In the genomic region with DNA sequence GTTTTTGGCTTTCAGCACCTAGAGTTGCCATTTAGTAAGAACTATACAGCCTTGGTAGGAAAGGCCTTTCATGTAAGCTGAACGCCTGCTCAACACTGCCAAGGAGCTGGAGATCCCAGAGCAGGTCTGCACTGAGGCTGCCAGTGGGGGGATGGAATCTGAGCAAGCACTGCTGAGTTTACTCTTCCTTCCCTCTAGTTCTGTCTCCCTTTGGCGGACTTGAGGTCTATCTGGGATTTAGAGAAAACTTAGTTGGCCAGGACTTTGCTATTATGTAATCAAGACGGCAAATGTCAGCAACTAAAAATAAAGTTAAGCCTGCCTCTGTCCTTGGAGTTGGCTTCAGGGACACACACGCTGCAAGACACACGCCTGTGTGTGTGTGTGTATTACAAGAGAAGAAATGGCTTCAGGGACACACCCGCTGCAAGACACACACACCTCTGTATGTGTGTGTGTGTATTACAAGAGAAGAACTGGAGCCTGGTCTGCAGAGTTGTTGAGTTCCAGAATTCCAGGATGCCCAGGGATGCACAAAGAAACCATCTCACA, we compare ENCODE assay signal across 10 mouse cellular contexts. TPM values are rescaled to one million over a fixed set of nuclear protein-coding genes. Genes with fewer than 3 reads are reported as not detected.
DNase-seq lines count a peak whose midpoint lies in the region; ATAC-seq and TF ChIP-seq lines count a peak whose summit lies in the region.
"Had no signal": no experiment of that assay in that cellular context is flagged by ENCODE, and none has a peak within 500 bp of the region (broad histone marks: within the 10 kb centered on the region; RNA-seq: fewer than 3 reads in every experiment).

No protein-coding gene starts in this region.

- H3K9ac ChIP-seq in forebrain, embryonic 13.5 days: 0 out of 2 replicates have a peak overlapping the region, but pooled peaks have one; percentile 21
- no peak overlapping the region for H3K9ac ChIP-seq in forebrain, embryonic 11.5 days (ENCODE audit: low read length)
- H3K9ac ChIP-seq in liver, embryonic 14.5 days (replicated peaks): peak overlapping the region; percentile 94
- H3K9ac ChIP-seq: hindbrain, embryonic 12.5 days had no signal

- no peak overlapping the region; the same call in 1 of the 2 replicates for H3K4me2 ChIP-seq in forebrain, embryonic 13.5 days
- H3K4me2 ChIP-seq in forebrain, embryonic 11.5 days (ENCODE audit: low read depth, low read length, severe bottlenecking): no peak overlapping the region
- H3K4me2 ChIP-seq in liver, embryonic 14.5 days (ENCODE audit: low read depth): peak overlapping the region; percentile 99

- peaks cover 50% of the 10 kb centered on the region for H3K36me3 ChIP-seq in forebrain, embryonic 13.5 days (ENCODE audit: poor library complexity, severe bottlenecking)
- peaks cover 25% of the 10 kb centered on the region for H3K36me3 ChIP-seq in forebrain, embryonic 11.5 days (ENCODE audit: control insufficient read depth, insufficient read depth, low read length)
- peaks cover 64% of the 10 kb centered on the region for H3K36me3 ChIP-seq in G1E (replicated peaks)
- peaks cover 59% of the 10 kb centered on the region for H3K36me3 ChIP-seq in liver, embryonic 14.5 days (replicated peaks; ENCODE audit: control insufficient read depth, insufficient read depth, low read depth)

- no peak for TF ChIP-seq EP300 in liver, embryonic 14.5 days (IDR thresholded peaks at IDR 0.05; ENCODE audit: low read depth)

- no peak for ATAC-seq in forebrain, embryonic 13.5 days
- no peak for ATAC-seq in forebrain, embryonic 11.5 days (replicated peaks; ENCODE audit: low FRiP score)
- no peak for ATAC-seq in G1E (ENCODE audit: extremely low read depth, insufficient number of reproducible peaks, low FRiP score, poor library complexity, severe bottlenecking)
- no peak for ATAC-seq in liver, embryonic 14.5 days (ENCODE audit: insufficient read depth)

- no peak overlapping the region for H3K27ac ChIP-seq in forebrain, embryonic 13.5 days
- no peak overlapping the region for H3K27ac ChIP-seq in forebrain, embryonic 11.5 days (ENCODE audit: low read depth, low read length)
- H3K27ac ChIP-seq in liver, embryonic 14.5 days: peak overlapping the region; percentile 98
- H3K27ac ChIP-seq: hindbrain, embryonic 12.5 days had no signal

- DNase-seq in forebrain, embryonic 11.5 days (ENCODE audit: low spot score): no peak
- DNase-seq in G1E (ENCODE audit: low spot score): no peak
- peak; percentile 76 for DNase-seq in heart, adult 8-10 months (ENCODE audit: low spot score)
- DNase-seq in liver, embryonic 14.5 days (ENCODE audit: low read depth in 3 of 3, low spot score in 3 of 3): no peak
- DNase-seq in urinary bladder, postnatal 4 days (ENCODE audit: low spot score in 2 of 2): no peak
- DNase-seq in cerebellum, postnatal 25 days: no peak
- DNase-seq in left cerebral cortex, adult 18-20 months (ENCODE audit: low spot score in 2 of 2): no peak
- DNase-seq: B cell, adult 2 months had no signal

- H3K27me3 ChIP-seq in forebrain, embryonic 13.5 days: no peaks in the 10 kb centered on the region
- H3K27me3 ChIP-seq in forebrain, embryonic 11.5 days (ENCODE audit: control insufficient read depth, insufficient read depth, low read length): no peaks in the 10 kb centered on the region
- H3K27me3 ChIP-seq in G1E (ENCODE audit: insufficient read depth, low read length): no peaks in the 10 kb centered on the region
- H3K27me3 ChIP-seq in liver, embryonic 14.5 days (ENCODE audit: control insufficient read depth, insufficient read depth, low read length): no peaks in the 10 kb centered on the region
- H3K27me3 ChIP-seq: hindbrain, embryonic 12.5 days had no signal

- H3K9me3 ChIP-seq in forebrain, embryonic 13.5 days (replicated peaks): no peaks in the 10 kb centered on the region
- no peaks in the 10 kb centered on the region for H3K9me3 ChIP-seq in forebrain, embryonic 11.5 days (ENCODE audit: control insufficient read depth, low read length)
- H3K9me3 ChIP-seq in G1E (replicated peaks): no peaks in the 10 kb centered on the region
- H3K9me3 ChIP-seq in liver, embryonic 14.5 days (ENCODE audit: control insufficient read depth, low read length): no peaks in the 10 kb centered on the region
- H3K9me3 ChIP-seq: hindbrain, embryonic 12.5 days had no signal

- no peak for TF ChIP-seq CTCF in G1E (IDR thresholded peaks at IDR 0.05; ENCODE audit: low read depth, low read length)
- TF ChIP-seq CTCF in liver, embryonic 14.5 days (IDR thresholded peaks at IDR 0.05; ENCODE audit: low read depth): no peak

- H3K4me1 ChIP-seq in forebrain, embryonic 13.5 days: peaks cover 38% of the 10 kb centered on the region
- peaks cover 6% of the 10 kb centered on the region; the same call in 1 of the 2 replicates for H3K4me1 ChIP-seq in forebrain, embryonic 11.5 days (replicated peaks; ENCODE audit: control insufficient read depth, insufficient read depth, low read length)
- peaks cover 74% of the 10 kb centered on the region for H3K4me1 ChIP-seq in G1E (ENCODE audit: insufficient read depth, low read depth, low read length)
- H3K4me1 ChIP-seq in liver, embryonic 14.5 days (replicated peaks; ENCODE audit: control insufficient read depth in 2 of 2, insufficient read depth in 2 of 2, low read length in 1 of 2): peaks cover 19 to 23% of the 10 kb centered on the region in 2 experiments

- H3K4me3 ChIP-seq in forebrain, embryonic 13.5 days: no peak overlapping the region
- no peak overlapping the region for H3K4me3 ChIP-seq in forebrain, embryonic 11.5 days (ENCODE audit: low read depth, low read length)
- H3K4me3 ChIP-seq in G1E (ENCODE audit: low read depth, low read length): peak overlapping the region; percentile 81
- peak overlapping the region; percentile 35 to 78; a peak in 3 of 4 replicates for H3K4me3 ChIP-seq in liver, embryonic 14.5 days (ENCODE audit: insufficient read depth in 1 of 2, low read depth in 2 of 2, low read length in 2 of 2)
- H3K4me3 ChIP-seq: hindbrain, embryonic 12.5 days had no signal

- 85% methylated on average over 6 of the region's 6 CpGs for WGBS in forebrain, embryonic 13.5 days
- 87% methylated on average over 6 of the region's 6 CpGs for WGBS in forebrain, embryonic 11.5 days
- WGBS in liver, embryonic 14.5 days (ENCODE audit: insufficient replicate concordance): 71% methylated on average over 6 of the region's 6 CpGs

RNA-seq across cellular contexts. Expression of a gene that starts 4.2 kb away (rescaled TPM):
- 13.6 and 16.7 TPM in 2 replicates for polyA plus RNA-seq in forebrain, embryonic 13.5 days (2015; fragmentation: Nextera tagmentation; extraction: Ambion mirVana)
- polyA plus RNA-seq in forebrain, embryonic 11.5 days (2014; fragmentation: Nextera tagmentation; extraction: Ambion mirVana): 22.6 and 24.0 TPM in 2 replicates
- total RNA-seq in G1E (2014; fragmentation: Nextera tagmentation) (107 and 121 TPM in 2 replicates), G1E (2017) (4.1 and 6.6 TPM in 2 replicates)
- 239 and 302 TPM in 2 replicates for polyA plus RNA-seq in G1E (2012)
- total RNA-seq in heart, adult 8-10 months (2022): 10 to 100 TPM; 17.6 to 25.5 (median 19.5) TPM
- 9.7 and 11.0 TPM in 2 replicates for polyA plus RNA-seq in liver, embryonic 14.5 days (2012; rRNA removed)
- polyA plus RNA-seq in liver, embryonic 14.5 days (2014; fragmentation: Nextera tagmentation; extraction: Ambion mirVana): 5.6 and 6.2 TPM in 2 replicates
- 10 to 100 TPM; 43.5 to 46.3 TPM for total RNA-seq in left cerebral cortex, adult 18-20 months (2021)

RNA-seq across cellular contexts. Expression of a gene that starts 18.5 kb away (rescaled TPM):
- polyA plus RNA-seq in forebrain, embryonic 13.5 days (2015; fragmentation: Nextera tagmentation; extraction: Ambion mirVana): 137 and 138 TPM in 2 replicates
- 191 and 195 TPM in 2 replicates for polyA plus RNA-seq in forebrain, embryonic 11.5 days (2014; fragmentation: Nextera tagmentation; extraction: Ambion mirVana)
- 97.3 and 102 TPM in 2 replicates for total RNA-seq in G1E (2014; fragmentation: Nextera tagmentation)
- 109 and 144 TPM in 2 replicates for total RNA-seq in G1E (2017)
- 104 and 108 TPM in 2 replicates for polyA plus RNA-seq in G1E (2012)
- 10 to 100 TPM; 42.1 to 48.8 (median 45.4) TPM for total RNA-seq in heart, adult 8-10 months (2022)
- 53.6 and 63.4 TPM in 2 replicates for polyA plus RNA-seq in liver, embryonic 14.5 days (2012; rRNA removed)
- 101 and 115 TPM in 2 replicates for polyA plus RNA-seq in liver, embryonic 14.5 days (2014; fragmentation: Nextera tagmentation; extraction: Ambion mirVana)
- 10 to 100 TPM; 53.3 to 57.9 TPM for total RNA-seq in left cerebral cortex, adult 18-20 months (2021)

RNA-seq across cellular contexts. Expression of a gene that starts 26.9 kb away (rescaled TPM):
- polyA plus RNA-seq in forebrain, embryonic 13.5 days (2015; fragmentation: Nextera tagmentation; extraction: Ambion mirVana): 262 and 282 TPM in 2 replicates
- 202 and 207 TPM in 2 replicates for polyA plus RNA-seq in forebrain, embryonic 11.5 days (2014; fragmentation: Nextera tagmentation; extraction: Ambion mirVana)
- total RNA-seq in G1E (2014; fragmentation: Nextera tagmentation) (135 TPM in 2 replicates), G1E (2017) (139 and 154 TPM in 2 replicates)
- 161 and 175 TPM in 2 replicates for polyA plus RNA-seq in G1E (2012)
- 100 to 1,000 TPM; 143 to 151 (median 146) TPM for total RNA-seq in heart, adult 8-10 months (2022)
- polyA plus RNA-seq in liver, embryonic 14.5 days (2012; rRNA removed): 53.8 and 58.7 TPM in 2 replicates
- polyA plus RNA-seq in liver, embryonic 14.5 days (2014; fragmentation: Nextera tagmentation; extraction: Ambion mirVana): 59.2 and 64.7 TPM in 2 replicates
- 100 to 1,000 TPM; 260 TPM for total RNA-seq in left cerebral cortex, adult 18-20 months (2021)

RNA-seq across cellular contexts. Expression of a gene that starts 28.7 kb away (rescaled TPM):
- polyA plus RNA-seq in forebrain, embryonic 13.5 days (2015; fragmentation: Nextera tagmentation; extraction: Ambion mirVana): 0.39 and 0.72 TPM in 2 replicates
- polyA plus RNA-seq in forebrain, embryonic 11.5 days (2014; fragmentation: Nextera tagmentation; extraction: Ambion mirVana): 0.88 and 1.7 TPM in 2 replicates
- 43.3 and 43.7 TPM in 2 replicates for total RNA-seq in G1E (2014; fragmentation: Nextera tagmentation)
- 89.2 and 100 TPM in 2 replicates for total RNA-seq in G1E (2017)
- 54.8 and 59.5 TPM in 2 replicates for polyA plus RNA-seq in G1E (2012)
- total RNA-seq in heart, adult 8-10 months (2022): 1 to 10 TPM; 1.5 to 3.2 (median 3.0) TPM
- polyA plus RNA-seq in liver, embryonic 14.5 days (2012; rRNA removed): 7.3 and 8.8 TPM in 2 replicates
- polyA plus RNA-seq in liver, embryonic 14.5 days (2014; fragmentation: Nextera tagmentation; extraction: Ambion mirVana): 12.4 and 13.4 TPM in 2 replicates
- 1 to 10 TPM; 1.1 TPM for total RNA-seq in left cerebral cortex, adult 18-20 months (2021)

RNA-seq across cellular contexts. Expression of a gene that starts 29.9 kb away (rescaled TPM):
- polyA plus RNA-seq in forebrain, embryonic 13.5 days (2015; fragmentation: Nextera tagmentation; extraction: Ambion mirVana): 45.4 and 47.6 TPM in 2 replicates
- polyA plus RNA-seq in forebrain, embryonic 11.5 days (2014; fragmentation: Nextera tagmentation; extraction: Ambion mirVana): 21.7 and 23.6 TPM in 2 replicates
- total RNA-seq in G1E (2014; fragmentation: Nextera tagmentation): 0.10 TPM in 1 of 2 replicates, not detected in the other
- 0.11 and 0.17 TPM in 2 replicates for total RNA-seq in G1E (2017)
- 0.04 and 0.22 TPM in 2 replicates for polyA plus RNA-seq in G1E (2012)
- 1 to 10 TPM in 2 of 4 experiments, under 1 TPM in 2; 0.54 to 1.6 (median 1.2) TPM for total RNA-seq in heart, adult 8-10 months (2022)
- 0.11 and 0.19 TPM in 2 replicates for polyA plus RNA-seq in liver, embryonic 14.5 days (2012; rRNA removed)
- polyA plus RNA-seq in liver, embryonic 14.5 days (2014; fragmentation: Nextera tagmentation; extraction: Ambion mirVana): 0.01 and 0.03 TPM in 2 replicates
- total RNA-seq in left cerebral cortex, adult 18-20 months (2021): 1,000 to 10,000 TPM; 1,032 to 1,108 TPM

Comparison
In these comparisons a context has a peak if more than half of its experiments do, and no peak if none do; other contexts are left out.
1. H3K4me3 ChIP-seq: peak in G1E (single experiment) and liver, embryonic 14.5 days (2 of 2); none in forebrain, embryonic 13.5 days (single experiment) and forebrain, embryonic 11.5 days (single experiment).